Mouse (Mus musculus): ENCODE data around the gene Xcr1.
A peak's percentile ranks its signal among the peaks of the same experiment; 100 is the strongest.

Xcr1 gene

GRCm38 (mm10) chr9:123861929-123862328, at the start of gene Xcr1:
Gene Xcr1, minus strand, starts transcription at chr9:123862029.
- DNase-seq = no peak

GRCm38 (mm10) chr9:123872049-123872448, 10.2 kb upstream of the Xcr1 start:
- peak; percentile 28 for DNase-seq

GRCm38 (mm10) chr9:123869167-123869784, 7.4 kb upstream of the Xcr1 start:
- DNase-seq = no peak

- no peak for DNase-seq
Observed at GRCm38 (mm10) chr9:123863641-123864040, 1.8 kb upstream of the Xcr1 start.

- DNase-seq = no peak
Observed at GRCm38 (mm10) chr9:123862895-123863616, 1.2 kb upstream of the Xcr1 start.

- no peak for DNase-seq
Observed at GRCm38 (mm10) chr9:123856836-123857235, 5.0 kb downstream of the Xcr1 start.

- no peak for DNase-seq
Observed at GRCm38 (mm10) chr9:123852449-123853390, 9.1 kb downstream of the Xcr1 start.

- peak; percentile 92 for DNase-seq
Observed at GRCm38 (mm10) chr9:123851713-123852448, 9.9 kb downstream of the Xcr1 start, which contains the start of gene Fyco1. Gene Fyco1, minus strand, starts transcription at chr9:123851899.

- peak; percentile 86 for DNase-seq
Observed at GRCm38 (mm10) chr9:123851062-123851712, 10.6 kb downstream of the Xcr1 start.

GRCm38 (mm10) chr9:123850705-123851061, 11.1 kb downstream of the Xcr1 start:
- DNase-seq = peak; percentile 62

- no peak for DNase-seq
Observed at GRCm38 (mm10) chr9:123849976-123850695, 11.7 kb downstream of the Xcr1 start.

- DNase-seq = no peak
Observed at GRCm38 (mm10) chr9:123846490-123846889, 15.3 kb downstream of the Xcr1 start.

GRCm38 (mm10) chr9:123845120-123845519, 16.7 kb downstream of the Xcr1 start:
- peak; percentile 33 for DNase-seq

- DNase-seq = no peak
Observed at GRCm38 (mm10) chr9:123844468-123844867, 17.4 kb downstream of the Xcr1 start.

- DNase-seq = no peak
Observed at GRCm38 (mm10) chr9:123840243-123840642, 21.6 kb downstream of the Xcr1 start.

GRCm38 (mm10) chr9:123835851-123836250, 26.0 kb downstream of the Xcr1 start:
- DNase-seq = no peak

GRCm38 (mm10) chr9:123828916-123829315, 32.9 kb downstream of the Xcr1 start:
- no peak for DNase-seq

- no peak for DNase-seq
Observed at GRCm38 (mm10) chr9:123826631-123827030, 35.2 kb downstream of the Xcr1 start.

- DNase-seq = no peak
Observed at GRCm38 (mm10) chr9:123818601-123819000, 43.2 kb downstream of the Xcr1 start.

GRCm38 (mm10) chr9:123815996-123816395, 45.8 kb downstream of the Xcr1 start:
- no peak for DNase-seq

- DNase-seq = no peak
Observed at GRCm38 (mm10) chr9:123815444-123815843, 46.4 kb downstream of the Xcr1 start.
